Mouse (Mus musculus): ENCODE measurements at regions not wholly inside any gene's neighbourhood (a gene's known extent, or its start where the extent isn't known, plus 50 kb on each side); places are given as distances from the start of the nearest gene placed in this dataset.

DNA sequence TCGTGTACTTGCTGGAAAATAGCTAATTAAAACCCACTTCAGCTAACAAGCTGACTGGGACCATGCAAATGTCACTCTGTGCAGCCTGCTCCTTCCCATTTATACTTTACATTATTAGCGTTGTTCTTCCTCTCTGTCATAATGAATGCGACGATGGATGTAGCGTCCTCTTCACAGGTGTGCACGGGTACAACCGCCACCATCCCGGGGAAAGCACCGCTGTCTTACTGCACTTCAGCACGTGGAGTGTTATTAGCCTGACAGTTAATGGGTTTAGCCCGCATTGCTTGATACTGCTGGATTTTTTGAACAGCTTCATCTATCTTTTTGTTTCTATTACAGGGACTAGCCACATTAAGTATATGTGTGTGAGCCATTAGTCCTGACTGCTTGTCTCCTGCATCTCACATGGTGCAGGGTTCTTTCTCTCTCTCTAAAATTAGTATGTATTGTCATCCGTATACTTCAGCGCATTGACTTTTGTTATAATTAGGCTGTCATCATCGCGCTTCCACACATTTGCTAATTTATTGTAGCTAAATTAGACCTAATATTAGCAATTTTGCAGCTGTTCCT is 383.0 kb downstream of the Rnf144b start:
- 85% methylated on average over 15 of the region's 15 CpGs for WGBS
- Histone ChIP-seq H3K36me3 (ENCODE audit: control insufficient read depth, insufficient read depth, low read length) (no peaks in the 10 kb centered on the region), H3K4me1 (replicated peaks; ENCODE audit: control insufficient read depth, insufficient read depth) (no peaks in the 10 kb centered on the region), H3K9ac (ENCODE audit: low read length) (no peak overlapping the region), H3K27ac (replicated peaks) (no peak overlapping the region), H3K27me3 (ENCODE audit: control insufficient read depth, insufficient read depth, low read length) (no peaks in the 10 kb centered on the region), H3K4me3 (ENCODE audit: low read depth, low read length) (no peak overlapping the region), H3K9me3 (ENCODE audit: control insufficient read depth, low read length) (no peaks in the 10 kb centered on the region), H3K4me2 (replicated peaks; ENCODE audit: low read depth) (no peak overlapping the region)
- DNase-seq (ENCODE audit: low spot score), result no peak
- TF ChIP-seq CTCF (IDR thresholded peaks at IDR 0.05; ENCODE audit: low read depth) (no peak), EP300 (optimal IDR thresholded peaks at IDR 0.05) (no peak)
- no peak for ATAC-seq (ENCODE audit: low FRiP score, low TSS enrichment)

DNA sequence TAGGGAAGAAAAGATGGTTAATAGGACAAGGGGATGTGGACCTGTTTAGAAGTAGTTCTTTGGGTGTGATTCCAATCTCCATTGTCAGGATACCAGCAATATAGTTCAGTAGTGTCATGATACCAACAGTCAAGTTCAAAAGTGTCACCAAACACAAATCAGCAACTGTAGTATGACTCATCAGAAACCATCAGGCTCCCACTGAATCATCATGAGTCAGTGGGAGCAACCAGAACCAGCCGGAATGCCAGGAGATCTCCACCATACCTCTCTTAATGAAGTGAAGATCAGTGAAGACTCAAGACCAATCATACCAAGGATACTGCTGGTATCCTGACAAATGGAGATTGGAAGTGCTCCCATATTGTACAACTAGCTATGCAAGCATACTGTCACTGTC is 410.5 kb downstream of the Rnf144b start:
- no peaks in the 10 kb centered on the region for H3K4me1 ChIP-seq (replicated peaks; ENCODE audit: control insufficient read depth, insufficient read depth)
- H3K36me3 ChIP-seq (ENCODE audit: control insufficient read depth, insufficient read depth, low read length), result no peaks in the 10 kb centered on the region
- no peak for TF ChIP-seq EP300 (optimal IDR thresholded peaks at IDR 0.05)
- no peak for TF ChIP-seq CTCF (IDR thresholded peaks at IDR 0.05; ENCODE audit: low read depth)
- no peak overlapping the region for H3K4me2 ChIP-seq (replicated peaks; ENCODE audit: low read depth)
- H3K27me3 ChIP-seq (ENCODE audit: control insufficient read depth, insufficient read depth, low read length), result no peaks in the 10 kb centered on the region
- no peak overlapping the region for H3K4me3 ChIP-seq (ENCODE audit: low read depth, low read length)
- H3K9ac ChIP-seq (ENCODE audit: low read length), result no peak overlapping the region
- DNase-seq (ENCODE audit: low spot score) (no peak), ATAC-seq (ENCODE audit: low FRiP score, low TSS enrichment) (no peak)
- WGBS, result 81% methylated on average over 1 of the region's 1 CpGs
- no peaks in the 10 kb centered on the region for H3K9me3 ChIP-seq (ENCODE audit: control insufficient read depth, low read length)
- H3K27ac ChIP-seq (replicated peaks), result no peak overlapping the region

DNA sequence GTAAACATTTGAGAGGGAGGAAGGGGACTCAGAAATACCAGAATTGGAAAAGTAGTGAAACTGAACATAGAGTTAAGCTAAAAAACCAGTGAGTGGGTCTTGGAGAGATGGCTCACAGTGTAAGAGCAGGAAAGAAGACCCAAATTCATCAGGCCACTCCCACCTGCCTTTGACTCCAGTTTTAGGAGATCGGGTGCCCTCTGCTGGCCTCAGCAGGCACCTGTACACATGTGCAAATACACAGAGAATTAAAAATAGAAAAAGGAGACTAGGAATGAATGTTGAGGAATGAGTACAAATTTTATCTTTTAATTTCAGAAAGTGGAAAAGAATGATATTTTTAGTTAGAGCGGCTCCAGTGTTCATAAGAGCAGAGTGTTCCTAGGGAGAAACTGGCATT is 414.7 kb downstream of the Rnf144b start:
- Histone ChIP-seq H3K4me1 (replicated peaks; ENCODE audit: control insufficient read depth, insufficient read depth) (no peaks in the 10 kb centered on the region), H3K4me2 (replicated peaks; ENCODE audit: low read depth) (no peak overlapping the region), H3K9me3 (ENCODE audit: control insufficient read depth, low read length) (no peaks in the 10 kb centered on the region), H3K4me3 (ENCODE audit: low read depth, low read length) (no peak overlapping the region), H3K27ac (replicated peaks) (no peak overlapping the region), H3K36me3 (ENCODE audit: control insufficient read depth, insufficient read depth, low read length) (no peaks in the 10 kb centered on the region), H3K9ac (ENCODE audit: low read length) (no peak overlapping the region), H3K27me3 (ENCODE audit: control insufficient read depth, insufficient read depth, low read length) (no peaks in the 10 kb centered on the region)
- no peak for DNase-seq (ENCODE audit: low spot score)
- TF ChIP-seq EP300 (optimal IDR thresholded peaks at IDR 0.05) (no peak), CTCF (IDR thresholded peaks at IDR 0.05; ENCODE audit: low read depth) (peak; percentile 13; the same call in 1 of the 2 replicates)
- no peak for ATAC-seq (ENCODE audit: low FRiP score, low TSS enrichment)
- WGBS, result 97% methylated on average over 2 of the region's 2 CpGs

DNA sequence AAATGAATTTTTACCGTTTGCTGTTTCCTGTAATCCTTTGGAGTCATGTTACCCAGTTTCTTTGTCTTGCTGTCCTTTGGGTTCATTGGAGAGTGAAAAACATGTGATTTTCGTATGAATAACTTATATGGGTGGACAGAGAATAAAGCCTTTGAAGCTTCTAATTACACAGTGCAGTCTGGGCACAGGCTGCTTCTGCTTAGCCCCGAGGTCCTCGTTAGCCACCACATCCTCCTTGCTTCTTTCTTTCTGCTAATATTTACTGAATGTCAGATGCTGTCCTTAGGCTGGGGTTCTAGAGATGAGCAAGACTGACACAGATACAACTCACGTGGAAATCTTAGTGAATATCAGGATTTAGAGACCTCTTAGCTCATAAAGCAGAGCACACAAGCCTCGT is 427.2 kb downstream of the Rnf144b start:
- ATAC-seq (ENCODE audit: low FRiP score, low TSS enrichment), result no peak
- Histone ChIP-seq H3K27me3 (ENCODE audit: control insufficient read depth, insufficient read depth, low read length) (no peaks in the 10 kb centered on the region), H3K4me2 (replicated peaks; ENCODE audit: low read depth) (no peak overlapping the region), H3K9me3 (ENCODE audit: control insufficient read depth, low read length) (no peaks in the 10 kb centered on the region), H3K4me3 (ENCODE audit: low read depth, low read length) (no peak overlapping the region), H3K27ac (replicated peaks) (no peak overlapping the region), H3K9ac (ENCODE audit: low read length) (no peak overlapping the region), H3K36me3 (ENCODE audit: control insufficient read depth, insufficient read depth, low read length) (no peaks in the 10 kb centered on the region), H3K4me1 (replicated peaks; ENCODE audit: control insufficient read depth, insufficient read depth) (no peaks in the 10 kb centered on the region)
- no peak for TF ChIP-seq EP300 (optimal IDR thresholded peaks at IDR 0.05)
- TF ChIP-seq CTCF (IDR thresholded peaks at IDR 0.05; ENCODE audit: low read depth), result no peak
- 58% methylated on average over 6 of the region's 6 CpGs for WGBS
- DNase-seq (ENCODE audit: low spot score), result no peak

DNA sequence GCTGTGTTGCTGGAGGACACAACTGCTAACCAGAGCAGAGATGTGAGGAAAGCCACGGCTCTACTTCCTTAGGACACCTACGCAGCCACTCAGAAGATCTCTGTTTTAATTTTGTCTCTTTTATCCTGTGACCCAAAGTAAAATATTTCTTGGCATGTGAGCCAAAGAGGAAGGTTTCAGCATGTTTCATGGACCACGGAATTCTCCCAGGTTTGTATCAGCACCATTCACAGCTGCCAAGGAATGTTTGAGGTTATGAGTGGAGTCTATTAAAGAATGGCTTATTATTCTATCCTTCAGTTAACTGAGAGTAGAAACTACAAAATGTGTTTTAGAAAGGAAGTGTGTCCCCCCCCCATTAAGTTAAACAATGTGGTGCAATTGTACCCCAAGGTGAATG is 429.8 kb downstream of the Rnf144b start:
- DNase-seq (ENCODE audit: low spot score) (no peak), ATAC-seq (ENCODE audit: low FRiP score, low TSS enrichment) (no peak)
- no peaks in the 10 kb centered on the region for H3K4me1 ChIP-seq (replicated peaks; ENCODE audit: control insufficient read depth, insufficient read depth)
- no peak overlapping the region for H3K27ac ChIP-seq (replicated peaks)
- H3K4me2 ChIP-seq (replicated peaks; ENCODE audit: low read depth), result no peak overlapping the region
- no peak overlapping the region for H3K4me3 ChIP-seq (ENCODE audit: low read depth, low read length)
- 74% methylated on average over 3 of the region's 3 CpGs for WGBS
- H3K36me3 ChIP-seq (ENCODE audit: control insufficient read depth, insufficient read depth, low read length), result no peaks in the 10 kb centered on the region
- no peak for TF ChIP-seq CTCF (IDR thresholded peaks at IDR 0.05; ENCODE audit: low read depth)
- H3K9ac ChIP-seq (ENCODE audit: low read length), result no peak overlapping the region
- no peaks in the 10 kb centered on the region for H3K27me3 ChIP-seq (ENCODE audit: control insufficient read depth, insufficient read depth, low read length)
- no peaks in the 10 kb centered on the region for H3K9me3 ChIP-seq (ENCODE audit: control insufficient read depth, low read length)

DNA sequence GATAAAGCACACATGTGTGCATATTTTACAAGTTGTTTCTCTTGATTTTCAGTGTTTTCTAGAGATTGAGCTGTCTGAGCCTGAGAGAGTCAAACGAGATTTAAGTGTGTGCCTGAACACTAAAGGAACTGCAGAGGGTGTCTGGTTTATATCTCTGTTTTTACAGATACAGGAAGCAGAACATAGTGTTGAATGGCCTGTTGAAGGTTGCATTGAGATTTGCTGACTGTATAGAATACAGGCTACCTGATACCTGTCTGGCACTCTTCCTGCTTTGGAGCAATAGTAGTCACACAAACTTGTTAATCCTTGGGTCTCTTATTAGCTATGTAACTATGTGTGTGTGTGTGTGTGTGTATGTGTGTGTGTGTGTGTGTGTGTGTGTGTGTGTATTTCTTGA is 431.7 kb downstream of the Rnf144b start:
- DNase-seq (ENCODE audit: low spot score) (no peak), ATAC-seq (ENCODE audit: low FRiP score, low TSS enrichment) (no peak)
- Histone ChIP-seq H3K9me3 (ENCODE audit: control insufficient read depth, low read length) (no peaks in the 10 kb centered on the region), H3K36me3 (ENCODE audit: control insufficient read depth, insufficient read depth, low read length) (no peaks in the 10 kb centered on the region), H3K27ac (replicated peaks) (no peak overlapping the region), H3K4me2 (replicated peaks; ENCODE audit: low read depth) (no peak overlapping the region), H3K27me3 (ENCODE audit: control insufficient read depth, insufficient read depth, low read length) (no peaks in the 10 kb centered on the region), H3K9ac (ENCODE audit: low read length) (no peak overlapping the region), H3K4me1 (replicated peaks; ENCODE audit: control insufficient read depth, insufficient read depth) (no peaks in the 10 kb centered on the region), H3K4me3 (ENCODE audit: low read depth, low read length) (no peak overlapping the region)
- 25% methylated on average over 1 of the region's 1 CpGs for WGBS
- TF ChIP-seq EP300 (optimal IDR thresholded peaks at IDR 0.05), result no peak
